Mouse (Mus musculus): ENCODE results near the gene Pcsk4. TPM values are rescaled to one million over a fixed set of nuclear protein-coding genes. Genes with fewer than 3 reads are reported as not detected.

The Pcsk4 gene
- polyA plus RNA-seq, 1 experiment, result 0.55 TPM

DNA sequence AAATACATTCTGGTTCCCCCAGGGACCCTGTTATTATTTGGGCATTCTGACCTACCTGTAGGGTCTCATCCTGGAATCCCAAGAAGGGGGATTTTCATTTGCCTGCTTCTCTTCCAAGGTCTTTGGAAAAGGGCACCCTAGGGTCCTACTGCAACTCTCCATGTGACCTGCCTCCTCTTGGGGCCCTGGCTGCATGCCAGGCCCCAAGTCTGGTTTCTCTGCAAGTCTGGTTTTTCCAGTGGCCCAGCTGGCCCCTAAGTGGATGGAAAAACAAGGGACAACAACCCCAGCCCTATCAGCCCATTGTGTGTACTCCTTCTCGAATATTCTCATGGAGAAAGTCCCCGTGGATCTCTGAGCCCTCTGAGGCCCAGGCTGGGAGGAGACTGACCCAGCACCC lies 1.6 kb upstream of the Pcsk4 start:
- H3K4me1 ChIP-seq (ENCODE audit: control insufficient read depth), result peaks cover 79% of the 10 kb centered on the region
- H3K36me3 ChIP-seq (ENCODE audit: control insufficient read depth), result peaks cover 44% of the 10 kb centered on the region
- TF ChIP-seq TAL1 (IDR thresholded peaks at IDR 0.05; ENCODE audit: low read length), result no peak
- TF ChIP-seq GATA1 (IDR thresholded peaks at IDR 0.05; ENCODE audit: low read length), result no peak
- peak overlapping the region; percentile 71 for H3K4me3 ChIP-seq (replicated peaks)
- H3K27me3 ChIP-seq (ENCODE audit: control insufficient read depth), result no peaks in the 10 kb centered on the region; the same call in 1 of the 2 replicates
- peaks cover 29% of the 10 kb centered on the region for H3K9me3 ChIP-seq (ENCODE audit: control insufficient read depth, low read length)

DNA sequence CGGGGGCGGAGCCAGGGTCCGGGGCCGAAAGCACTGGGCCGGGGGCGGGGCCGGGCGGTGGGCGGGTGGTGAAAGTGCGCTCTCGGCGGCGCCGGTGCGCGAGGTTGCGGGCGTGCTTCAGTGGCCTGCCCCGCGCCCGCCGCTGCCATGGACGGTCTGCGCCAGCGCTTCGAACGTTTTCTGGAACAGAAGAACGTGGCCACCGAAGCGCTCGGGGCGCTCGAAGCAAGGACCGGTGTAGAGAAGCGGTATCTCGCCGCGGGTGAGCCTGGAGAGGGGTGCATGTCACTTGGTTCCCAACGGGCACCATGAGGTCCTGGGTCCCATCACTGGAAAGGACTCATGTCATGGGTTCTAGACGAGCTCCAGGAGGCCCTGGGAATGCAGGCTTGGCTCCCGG lies 786 bp upstream of the Pcsk4 start:
- no peak for TF ChIP-seq GATA1 (IDR thresholded peaks at IDR 0.05; ENCODE audit: low read length)
- no peak for TF ChIP-seq TAL1 (IDR thresholded peaks at IDR 0.05; ENCODE audit: low read length)
- peaks cover 21% of the 10 kb centered on the region for H3K9me3 ChIP-seq (ENCODE audit: control insufficient read depth, low read length)
- peaks cover 82% of the 10 kb centered on the region for H3K4me1 ChIP-seq (ENCODE audit: control insufficient read depth)
- H3K36me3 ChIP-seq (ENCODE audit: control insufficient read depth), result peaks cover 40% of the 10 kb centered on the region
- no peaks in the 10 kb centered on the region; the same call in 1 of the 2 replicates for H3K27me3 ChIP-seq (ENCODE audit: control insufficient read depth)
- H3K4me3 ChIP-seq (replicated peaks), result peak overlapping the region; percentile 71

GRCm38 (mm10) chr10:80325045-80325444 lies 4.3 kb downstream of the Pcsk4 start:
- TF ChIP-seq TAL1 (IDR thresholded peaks at IDR 0.05; ENCODE audit: low read length) (no peak), GATA1 (IDR thresholded peaks at IDR 0.05; ENCODE audit: low read length) (no peak)
- Histone ChIP-seq H3K4me3 (replicated peaks) (no peak overlapping the region), H3K36me3 (ENCODE audit: control insufficient read depth) (peaks cover 13% of the 10 kb centered on the region), H3K9me3 (ENCODE audit: control insufficient read depth, low read length) (peaks cover 5% of the 10 kb centered on the region), H3K27me3 (ENCODE audit: control insufficient read depth) (no peaks in the 10 kb centered on the region), H3K4me1 (ENCODE audit: control insufficient read depth) (peaks cover 83% of the 10 kb centered on the region)

GRCm38 (mm10) chr10:80324120-80325037 lies 4.9 kb downstream of the Pcsk4 start:
- peaks cover 81% of the 10 kb centered on the region for H3K4me1 ChIP-seq (ENCODE audit: control insufficient read depth)
- peak overlapping the region; percentile 92 for H3K4me3 ChIP-seq (replicated peaks)
- no peaks in the 10 kb centered on the region for H3K27me3 ChIP-seq (ENCODE audit: control insufficient read depth)
- peaks cover 16% of the 10 kb centered on the region for H3K36me3 ChIP-seq (ENCODE audit: control insufficient read depth)
- peaks cover under 1% of the 10 kb centered on the region for H3K9me3 ChIP-seq (ENCODE audit: control insufficient read depth, low read length)
- TF ChIP-seq TAL1 (IDR thresholded peaks at IDR 0.05; ENCODE audit: low read length) (no peak), GATA1 (IDR thresholded peaks at IDR 0.05; ENCODE audit: low read length) (no peak)

DNA sequence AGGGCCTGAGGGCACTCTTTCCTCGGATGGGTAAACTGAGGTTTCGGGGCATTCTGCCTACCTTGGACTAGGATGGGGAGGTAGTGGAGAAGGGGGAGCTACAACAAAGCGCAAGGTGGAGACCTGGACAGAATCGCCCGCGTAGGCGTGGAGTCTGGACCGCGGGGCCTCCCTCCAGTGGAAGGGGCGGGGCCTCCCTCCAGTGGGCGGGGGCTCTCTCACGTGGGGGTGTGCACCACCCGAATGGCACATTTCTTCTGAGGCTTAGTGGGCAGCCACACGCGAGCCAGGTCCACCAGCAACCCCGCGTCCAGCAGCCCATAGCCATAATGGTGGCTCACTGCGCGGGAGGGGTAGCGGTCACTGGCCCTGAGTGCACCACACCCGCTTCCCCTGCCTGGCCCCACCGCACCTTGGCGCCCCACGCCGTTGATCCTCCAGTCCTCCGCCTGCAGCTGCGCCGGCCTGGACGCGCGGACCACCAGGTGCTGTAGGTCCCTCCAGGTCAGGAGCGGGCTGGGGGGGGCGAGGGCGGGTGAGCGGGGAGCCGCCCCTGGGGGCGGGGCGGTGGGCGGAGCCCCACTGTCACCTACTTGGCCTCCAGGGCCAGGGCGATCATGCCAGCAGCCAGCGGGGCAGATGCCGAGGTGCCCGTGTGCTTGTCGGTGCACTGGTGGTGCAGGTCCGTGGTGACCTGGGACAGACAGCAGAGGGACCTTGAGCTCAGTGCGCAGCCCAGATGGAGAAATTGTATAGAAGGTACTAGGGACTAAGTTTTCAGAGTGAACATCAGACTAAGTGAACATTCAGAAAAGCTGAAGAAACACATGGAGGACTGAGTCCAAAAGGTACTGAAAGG lies 5.8 kb downstream of the Pcsk4 start:
- Histone ChIP-seq H3K27me3 (ENCODE audit: control insufficient read depth) (no peaks in the 10 kb centered on the region), H3K4me1 (ENCODE audit: control insufficient read depth) (peaks cover 81% of the 10 kb centered on the region), H3K4me3 (replicated peaks) (peak overlapping the region; percentile 92), H3K36me3 (ENCODE audit: control insufficient read depth) (peaks cover 25% of the 10 kb centered on the region), H3K9me3 (ENCODE audit: control insufficient read depth, low read length) (no peaks in the 10 kb centered on the region)
- TF ChIP-seq TAL1 (IDR thresholded peaks at IDR 0.05; ENCODE audit: low read length) (no peak), GATA1 (IDR thresholded peaks at IDR 0.05; ENCODE audit: low read length) (no peak)

DNA sequence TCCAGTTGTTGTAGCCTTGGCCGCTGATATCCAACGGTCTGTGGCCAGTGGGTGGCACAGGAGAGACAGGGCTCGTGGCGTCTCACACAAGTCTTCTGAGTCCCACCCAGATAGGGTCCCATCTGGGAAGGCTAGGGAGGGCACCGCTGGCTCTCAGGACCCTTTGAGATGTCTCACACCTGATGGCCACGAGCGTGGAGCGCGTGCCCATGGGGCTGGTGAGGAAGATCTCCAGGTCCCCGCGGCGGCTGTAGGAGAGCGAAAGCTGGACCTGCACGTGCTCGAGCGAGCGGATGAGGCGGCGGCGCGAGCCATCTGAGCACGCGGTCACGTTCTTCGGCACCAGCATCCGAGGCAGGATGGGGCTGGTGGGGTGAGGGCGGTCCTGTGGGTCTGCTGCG lies 6.5 kb downstream of the Pcsk4 start:
- Histone ChIP-seq H3K9me3 (ENCODE audit: control insufficient read depth, low read length) (no peaks in the 10 kb centered on the region), H3K36me3 (ENCODE audit: control insufficient read depth) (peaks cover 32% of the 10 kb centered on the region), H3K4me1 (ENCODE audit: control insufficient read depth) (peaks cover 82% of the 10 kb centered on the region), H3K27me3 (ENCODE audit: control insufficient read depth) (no peaks in the 10 kb centered on the region), H3K4me3 (replicated peaks) (peak overlapping the region; percentile 92)
- TF ChIP-seq TAL1 (IDR thresholded peaks at IDR 0.05; ENCODE audit: low read length) (no peak), GATA1 (IDR thresholded peaks at IDR 0.05; ENCODE audit: low read length) (no peak)

DNA sequence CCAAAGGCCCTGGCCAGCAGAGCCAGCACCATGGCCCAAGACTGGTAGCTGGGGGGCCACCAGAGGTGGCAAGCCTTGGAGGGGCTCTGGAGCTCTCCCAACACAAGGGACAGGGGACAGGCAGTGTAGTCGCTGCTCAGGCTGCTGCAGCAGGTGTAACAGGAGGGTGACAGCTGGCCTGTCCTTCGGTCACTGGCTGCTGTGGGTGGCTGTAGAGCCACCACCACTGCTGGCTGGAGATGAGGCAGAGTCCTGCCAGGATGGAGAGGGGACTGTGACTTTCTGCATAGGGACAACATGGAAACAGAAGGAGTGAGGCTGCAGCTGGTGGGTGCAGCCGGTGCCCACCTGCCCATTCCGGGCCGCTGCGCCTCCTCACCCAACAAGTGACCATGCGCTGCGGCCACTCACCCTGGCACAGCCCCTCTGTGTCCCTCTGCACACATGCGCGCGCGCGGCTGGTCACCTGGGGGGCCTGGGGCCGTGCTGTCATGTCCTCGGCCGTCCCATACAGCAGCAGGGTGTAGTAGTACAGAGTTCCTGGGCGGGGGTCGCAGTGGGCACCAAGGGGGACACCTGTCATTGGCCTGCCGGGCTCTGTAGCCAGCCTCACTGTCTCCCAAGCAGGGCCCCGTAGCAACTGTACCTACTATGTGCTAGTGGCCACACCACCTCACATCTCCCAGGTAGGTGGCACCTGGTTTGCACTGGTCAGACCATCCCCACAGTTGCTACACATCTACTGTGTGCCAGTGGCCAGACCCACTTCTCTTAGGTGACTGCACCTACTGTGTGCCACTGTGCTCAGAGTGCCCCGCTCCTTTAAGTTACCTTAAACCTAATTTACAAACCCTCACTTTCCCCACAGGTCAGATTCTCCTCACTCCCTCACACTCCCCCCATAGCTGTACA lies 7.4 kb downstream of the Pcsk4 start:
- peaks cover 89% of the 10 kb centered on the region for H3K4me1 ChIP-seq (ENCODE audit: control insufficient read depth)
- no peaks in the 10 kb centered on the region for H3K9me3 ChIP-seq (ENCODE audit: control insufficient read depth, low read length)
- peaks cover 41% of the 10 kb centered on the region for H3K36me3 ChIP-seq (ENCODE audit: control insufficient read depth)
- TF ChIP-seq TAL1 (IDR thresholded peaks at IDR 0.05; ENCODE audit: low read length) (no peak), GATA1 (IDR thresholded peaks at IDR 0.05; ENCODE audit: low read length) (no peak)
- peaks cover 2% of the 10 kb centered on the region for H3K27me3 ChIP-seq (ENCODE audit: control insufficient read depth)
- peak overlapping the region; percentile 92 for H3K4me3 ChIP-seq (replicated peaks)

- H3K9me3 ChIP-seq (ENCODE audit: control insufficient read depth, low read length), result no peaks in the 10 kb centered on the region
- peaks cover 44% of the 10 kb centered on the region for H3K36me3 ChIP-seq (ENCODE audit: control insufficient read depth)
- TF ChIP-seq GATA1 (IDR thresholded peaks at IDR 0.05; ENCODE audit: low read length), result no peak
- no peak for TF ChIP-seq TAL1 (IDR thresholded peaks at IDR 0.05; ENCODE audit: low read length)
- peaks cover 96% of the 10 kb centered on the region for H3K4me1 ChIP-seq (ENCODE audit: control insufficient read depth)
- H3K4me3 ChIP-seq (replicated peaks), result peak overlapping the region; percentile 92
- peaks cover 10% of the 10 kb centered on the region for H3K27me3 ChIP-seq (ENCODE audit: control insufficient read depth)
Measured at GRCm38 (mm10) chr10:80321014-80321669, 8.2 kb downstream of the Pcsk4 start.

Measured in erythroblast, embryonic 14.5 days (primary cell).